Mouse (Mus musculus) forebrain, postnatal 0 days (tissue): ENCODE measurements around the gene Pde4d. TPM values are rescaled to one million over a fixed set of nuclear protein-coding genes. Genes with fewer than 3 reads are reported as not detected.

Source experiments
- ATAC-seq: fragments of 200-750 bp; cut with Nextera tagmentation; 2 replicates; pipeline ENCODE4 v1.8.0; 2017; ENCODE audit warnings: mild to moderate bottlenecking, moderate library complexity
- DNase-seq: peaks from one replicate; pipeline ENCODE4 v3.0.0-alpha.2; 2015
- H3K27ac ChIP-seq: fragments of 300-500 bp; sonication (generic); 2 replicates; pipeline ENCODE4 v1.5.1; 2014; ENCODE audit warnings: low read depth, mild to moderate bottlenecking, antibody characterized with exemption, low read length, moderate library complexity, mixed read lengths
- H3K27me3 ChIP-seq: fragments of 300-500 bp; sonication (generic); 2 replicates; pipeline ENCODE4 v1.6.1; 2014; ENCODE audit warnings: mild to moderate bottlenecking, low read length, mixed read lengths; ENCODE audit not compliant: insufficient read depth
- H3K36me3 ChIP-seq: fragments of 300-500 bp; sonication (generic); 2 replicates; pipeline ENCODE4 v1.6.1; 2014; ENCODE audit warnings: mild to moderate bottlenecking, moderate library complexity; ENCODE audit not compliant: insufficient read depth
- H3K4me1 ChIP-seq: fragments of 300-500 bp; sonication (generic); 2 replicates; pipeline ENCODE4 v1.6.1; 2014; ENCODE audit warnings: antibody characterized with exemption; ENCODE audit not compliant: insufficient read depth
- H3K4me2 ChIP-seq: fragments of 300-500 bp; sonication (generic); 2 replicates; pipeline ENCODE4 v1.6.1; 2014; ENCODE audit warnings: low read depth, mild to moderate bottlenecking, moderate library complexity
- H3K4me3 ChIP-seq: fragments of 300-500 bp; sonication (generic); 2 replicates; pipeline ENCODE4 v1.5.1; 2014; ENCODE audit warnings: low read depth, low read length, mixed read lengths
- H3K9ac ChIP-seq: fragments of 300-500 bp; sonication (generic); 2 replicates; pipeline ENCODE4 v1.6.1; 2014; ENCODE audit warnings: mild to moderate bottlenecking
- H3K9me3 ChIP-seq: fragments of 300-500 bp; sonication (generic); 2 replicates; pipeline ENCODE4 v1.6.1; 2016; ENCODE audit warnings: low read length
- CTCF ChIP-seq: sonication (generic); IDR thresholded peaks from 2 replicates; pipeline ENCODE4 v1.5.1; 2016; ENCODE audit warnings: antibody characterized with exemption, control low read depth, low read depth
- WGBS: fragments of 180-500 bp; shearing (Covaris S2); extraction: QIAGEN DNeasy Blood & Tissue Kit; methylation state at CpG from one replicate; pipeline ENCODE4 v1.1.7; 2014; 5-methylcytosine and 5-hydroxymethylcytosine counted together
- polyA plus RNA-seq: library from polyadenylated mRNA; unstranded; fragments of >200 nt; fragmentation: Nextera tagmentation; extraction: Ambion mirVana; gene quantifications from 2 replicates; pipeline ENCODE4 v1.2.1, GENCODE M21; 2015
- total RNA-seq: library from RNA; depleted of rRNA; stranded (reverse); fragments of >200 nt; gene quantifications from 2 replicates; pipeline ENCODE4 v1.2.3, GENCODE M21; 2014

Gene Pde4d
- total and polyA plus RNA-seq, 2 experiments from 2014 or later: 13.2 to 78.8 TPM

DNA sequence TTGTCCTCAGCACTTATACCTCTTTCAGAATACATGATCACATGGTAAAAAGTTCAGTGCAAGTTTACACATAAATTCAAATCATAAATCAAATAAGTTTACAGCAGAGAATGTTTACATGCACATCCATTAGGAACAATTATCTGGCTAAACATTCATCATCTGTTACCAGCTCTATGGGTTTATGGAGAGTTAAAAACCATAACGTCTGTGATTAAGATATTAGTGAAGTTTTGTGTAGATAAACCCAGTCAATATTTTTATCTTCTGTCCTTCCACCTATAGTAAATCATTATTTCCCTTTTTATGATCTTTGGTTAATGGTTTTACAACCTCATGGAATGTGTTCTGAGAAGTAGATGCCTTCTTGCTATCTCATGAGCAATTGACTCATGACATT, 168.5 kb downstream of the Pde4d start:
- Histone ChIP-seq H3K4me2 (no peak overlapping the region), H3K27me3 (no peaks in the 10 kb centered on the region), H3K9ac (no peak overlapping the region), H3K36me3 (no peaks in the 10 kb centered on the region), H3K4me1 (no peaks in the 10 kb centered on the region), H3K9me3 (no peaks in the 10 kb centered on the region), H3K4me3 (no peak overlapping the region), H3K27ac (no peak overlapping the region)
- DNase-seq (no peak), ATAC-seq (no peak)
- WGBS: 93% methylated on average over 1 of the region's 1 CpGs
- no peak for TF ChIP-seq CTCF

DNA sequence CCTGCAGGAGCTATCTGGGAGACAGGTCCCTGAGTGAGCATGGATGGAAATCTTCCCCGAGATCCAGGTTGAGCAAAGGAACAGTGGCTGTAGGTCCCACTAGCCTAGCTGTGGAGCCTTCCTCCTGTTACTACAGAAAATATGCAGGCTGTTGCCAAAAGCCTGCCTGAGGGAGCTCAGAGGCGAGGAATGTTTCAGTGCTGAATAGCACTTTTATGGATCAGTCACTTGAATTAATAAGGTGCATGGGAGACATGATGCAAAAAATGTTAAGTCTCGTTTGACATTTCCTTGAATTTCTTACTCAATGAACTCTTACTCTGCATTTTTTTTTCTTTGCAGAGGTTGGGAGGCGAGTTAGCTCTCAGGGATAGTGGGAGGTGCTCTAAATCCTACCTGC, 172.9 kb downstream of the Pde4d start:
- Histone ChIP-seq H3K4me3 (no peak overlapping the region), H3K9ac (no peak overlapping the region), H3K4me1 (no peaks in the 10 kb centered on the region), H3K27me3 (no peaks in the 10 kb centered on the region), H3K27ac (no peak overlapping the region), H3K36me3 (no peaks in the 10 kb centered on the region), H3K9me3 (no peaks in the 10 kb centered on the region), H3K4me2 (no peak overlapping the region)
- TF ChIP-seq CTCF: no peak
- ATAC-seq (no peak), DNase-seq (no peak)
- 40% methylated on average over 4 of the region's 4 CpGs for WGBS

DNA sequence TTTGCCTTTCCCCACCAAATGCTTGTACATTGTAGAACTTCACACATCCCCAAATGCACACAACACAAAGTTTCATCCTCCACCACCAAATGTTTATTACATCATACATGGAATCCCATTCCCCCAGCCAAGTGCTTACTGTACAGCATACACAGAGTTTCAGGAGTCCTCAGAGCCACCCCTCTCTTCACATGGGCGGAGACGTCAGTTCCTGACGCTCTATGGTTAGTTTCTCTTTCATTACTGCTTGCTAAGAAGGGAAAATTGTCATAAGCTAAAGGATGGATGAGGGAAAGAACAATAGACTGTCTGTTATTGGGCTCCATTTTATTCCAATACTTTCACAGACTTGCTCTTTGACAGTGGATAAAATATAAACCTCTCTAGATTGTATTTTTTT, 174.2 kb downstream of the Pde4d start:
- DNase-seq (no peak), ATAC-seq (no peak)
- Histone ChIP-seq H3K9ac (no peak overlapping the region), H3K27me3 (no peaks in the 10 kb centered on the region), H3K27ac (no peak overlapping the region), H3K4me1 (no peaks in the 10 kb centered on the region), H3K4me3 (no peak overlapping the region), H3K36me3 (no peaks in the 10 kb centered on the region), H3K9me3 (no peaks in the 10 kb centered on the region), H3K4me2 (no peak overlapping the region)
- 77% methylated on average over 3 of the region's 3 CpGs for WGBS
- no peak for TF ChIP-seq CTCF

DNA sequence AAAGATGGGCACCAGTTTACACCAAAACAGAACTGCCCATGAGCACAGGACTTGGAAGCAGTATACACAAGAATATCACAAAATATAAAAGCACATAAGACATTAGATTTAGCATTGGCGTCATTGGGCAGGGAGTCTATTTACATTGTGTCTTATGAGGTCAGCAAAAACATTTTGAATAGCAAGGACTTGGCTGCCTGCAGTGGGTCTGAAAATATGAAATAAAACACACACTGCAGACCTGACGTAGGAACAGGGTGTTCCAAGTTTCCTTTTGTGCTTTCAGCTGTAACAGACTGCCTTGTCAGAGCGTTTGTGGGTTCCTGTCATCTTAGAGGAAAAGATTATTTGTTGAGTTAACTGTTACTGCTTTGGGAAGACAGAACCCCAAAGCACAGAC, 176.4 kb downstream of the Pde4d start:
- no peaks in the 10 kb centered on the region for H3K9me3 ChIP-seq
- no peaks in the 10 kb centered on the region for H3K4me1 ChIP-seq
- H3K4me2 ChIP-seq: no peak overlapping the region
- H3K4me3 ChIP-seq: no peak overlapping the region
- WGBS: 71% methylated on average over 3 of the region's 3 CpGs
- no peak overlapping the region for H3K9ac ChIP-seq
- ATAC-seq (no peak), DNase-seq (no peak)
- H3K36me3 ChIP-seq: no peaks in the 10 kb centered on the region
- no peak overlapping the region for H3K27ac ChIP-seq
- no peak for TF ChIP-seq CTCF
- no peaks in the 10 kb centered on the region for H3K27me3 ChIP-seq

DNA sequence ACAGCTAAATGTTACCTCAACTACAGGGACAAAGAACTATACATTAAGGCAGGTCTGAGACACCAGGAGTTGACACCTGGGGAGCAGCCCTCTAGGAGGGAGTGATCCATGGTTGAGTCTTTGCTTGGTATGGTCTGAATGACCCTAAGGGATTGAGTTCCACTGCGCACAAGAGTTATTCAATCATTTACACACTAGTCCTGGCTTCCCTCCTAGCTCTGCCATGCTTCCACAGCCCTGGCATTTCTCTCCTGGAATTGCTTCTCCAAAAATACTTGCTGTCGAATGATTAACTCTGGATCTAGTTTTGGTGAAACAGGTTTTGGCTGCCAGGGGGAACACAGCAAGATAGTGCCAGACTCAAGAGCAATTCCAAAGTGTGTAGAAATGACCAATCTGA, 178.8 kb downstream of the Pde4d start:
- no peak for TF ChIP-seq CTCF
- no peak for ATAC-seq
- 70% methylated on average over 2 of the region's 2 CpGs for WGBS
- H3K4me3 ChIP-seq: no peak overlapping the region
- H3K27ac ChIP-seq: no peak overlapping the region
- no peaks in the 10 kb centered on the region for H3K9me3 ChIP-seq
- H3K4me2 ChIP-seq: no peak overlapping the region
- H3K4me1 ChIP-seq: no peaks in the 10 kb centered on the region
- DNase-seq: no peak
- no peaks in the 10 kb centered on the region for H3K36me3 ChIP-seq
- H3K9ac ChIP-seq: no peak overlapping the region
- no peaks in the 10 kb centered on the region for H3K27me3 ChIP-seq

DNA sequence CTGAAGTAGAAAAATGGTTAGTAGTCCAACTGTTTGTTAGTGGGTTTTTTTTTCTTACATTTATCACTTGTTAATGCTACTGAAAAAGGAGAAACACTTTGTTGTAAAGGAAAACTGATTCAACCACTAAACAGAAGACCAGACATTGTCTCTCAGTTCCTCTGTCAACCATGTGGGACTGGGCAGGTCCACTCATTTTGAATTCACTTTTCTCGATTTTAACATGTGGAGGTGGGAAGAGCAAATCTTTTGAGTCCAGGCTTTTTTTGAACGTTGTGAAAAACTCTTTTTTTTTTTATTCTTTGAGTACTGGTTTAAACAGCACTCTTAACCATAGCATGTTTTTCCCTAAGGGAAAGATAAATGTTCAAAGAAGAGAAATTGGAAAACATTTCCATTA, 180.8 kb downstream of the Pde4d start:
- 64% methylated on average over 2 of the region's 2 CpGs for WGBS
- ATAC-seq (no peak), DNase-seq (no peak)
- Histone ChIP-seq H3K36me3 (no peaks in the 10 kb centered on the region), H3K4me1 (no peaks in the 10 kb centered on the region), H3K27me3 (no peaks in the 10 kb centered on the region), H3K4me2 (no peak overlapping the region), H3K9me3 (no peaks in the 10 kb centered on the region), H3K9ac (no peak overlapping the region), H3K27ac (no peak overlapping the region), H3K4me3 (no peak overlapping the region)
- no peak for TF ChIP-seq CTCF

DNA sequence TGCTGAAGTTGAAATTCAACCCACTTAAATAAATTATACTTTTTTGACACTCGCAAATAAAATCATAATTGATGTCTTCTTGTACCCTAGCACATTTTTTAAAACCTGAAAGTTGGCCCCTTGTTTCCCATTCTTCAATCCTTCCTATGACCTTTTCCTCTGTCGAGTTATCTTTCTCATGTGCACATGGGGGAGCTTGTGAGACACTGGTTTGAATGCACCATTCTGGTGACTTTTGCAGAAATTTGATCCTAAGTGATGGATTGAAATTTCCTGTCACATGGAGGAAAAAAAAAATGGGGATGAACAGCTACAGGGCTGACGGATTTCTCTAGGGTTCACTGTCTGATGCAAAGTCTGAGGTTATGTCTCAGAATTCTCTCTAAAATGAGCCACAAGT, 181.5 kb downstream of the Pde4d start:
- WGBS: 82% methylated on average over 3 of the region's 3 CpGs
- Histone ChIP-seq H3K27me3 (no peaks in the 10 kb centered on the region), H3K27ac (no peak overlapping the region), H3K9me3 (no peaks in the 10 kb centered on the region), H3K4me1 (no peaks in the 10 kb centered on the region), H3K4me3 (no peak overlapping the region), H3K36me3 (no peaks in the 10 kb centered on the region), H3K9ac (no peak overlapping the region), H3K4me2 (no peak overlapping the region)
- ATAC-seq (no peak), DNase-seq (no peak)
- TF ChIP-seq CTCF: peak; percentile 40

DNA sequence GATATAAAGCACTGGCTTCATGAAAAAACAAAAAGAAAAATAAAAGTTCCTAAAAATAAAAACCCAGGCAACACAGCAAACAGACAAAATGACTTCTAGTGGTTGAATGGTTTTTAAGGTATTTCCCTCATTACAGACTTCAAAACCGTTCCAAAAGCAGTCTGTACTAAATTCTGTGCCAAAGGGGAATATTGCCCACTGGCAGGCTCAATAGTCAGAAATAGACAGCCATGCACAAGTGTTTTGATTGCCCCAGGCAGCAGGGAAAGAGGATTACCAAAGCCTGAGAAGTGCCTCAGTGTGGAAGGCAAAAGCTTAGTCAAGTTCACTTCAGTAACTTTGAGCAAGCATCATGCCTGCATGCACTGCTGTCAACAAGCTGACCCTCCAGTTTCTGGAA, 186.8 kb downstream of the Pde4d start:
- TF ChIP-seq CTCF: no peak
- no peak overlapping the region for H3K4me3 ChIP-seq
- H3K4me1 ChIP-seq: no peaks in the 10 kb centered on the region
- 27% methylated on average over 1 of the region's 1 CpGs for WGBS
- peak; percentile 70 for DNase-seq
- H3K36me3 ChIP-seq: no peaks in the 10 kb centered on the region
- no peaks in the 10 kb centered on the region for H3K9me3 ChIP-seq
- no peak overlapping the region for H3K9ac ChIP-seq
- ATAC-seq: no peak
- no peak overlapping the region for H3K4me2 ChIP-seq
- H3K27ac ChIP-seq: no peak overlapping the region
- no peaks in the 10 kb centered on the region for H3K27me3 ChIP-seq
